ENCODE assay signal across 21 mouse cellular contexts in genomic region chr8:9011785-9012510, GRCm38 (mm10).
DNase-seq lines count a peak whose midpoint lies in the region; ATAC-seq and TF ChIP-seq lines count a peak whose summit lies in the region.
"Had no signal": no experiment of that assay in that cellular context is flagged by ENCODE, and none has a peak within 500 bp of the region (broad histone marks: within the 10 kb centered on the region; RNA-seq: fewer than 3 reads in every experiment).

No protein-coding gene starts in this region.

- H3K27ac ChIP-seq in forebrain, embryonic 14.5 days (ENCODE audit: low read depth, low read length): no peak overlapping the region
- no peak overlapping the region for H3K27ac ChIP-seq in forebrain, embryonic 12.5 days
- H3K27ac ChIP-seq in limb, embryonic 14.5 days (replicated peaks; ENCODE audit: low read depth, low read length): no peak overlapping the region
- no peak overlapping the region for H3K27ac ChIP-seq in limb, embryonic 10.5 days
- H3K27ac ChIP-seq in lung, embryonic 16.5 days (ENCODE audit: low read length): no peak overlapping the region
- H3K27ac ChIP-seq: forebrain, embryonic 10.5 days; forebrain, embryonic 15.5 days; heart, adult 2 months; hindbrain, embryonic 12.5 days; hindbrain, embryonic 15.5 days had no signal

- no peaks in the 10 kb centered on the region for H3K9me3 ChIP-seq in forebrain, embryonic 14.5 days (replicated peaks; ENCODE audit: control insufficient read depth, low read length)
- H3K9me3 ChIP-seq in forebrain, embryonic 12.5 days: no peaks in the 10 kb centered on the region
- no peaks in the 10 kb centered on the region for H3K9me3 ChIP-seq in limb, embryonic 14.5 days (ENCODE audit: control insufficient read depth, low read length)
- H3K9me3 ChIP-seq in limb, embryonic 10.5 days (replicated peaks): no peaks in the 10 kb centered on the region
- H3K9me3 ChIP-seq in lung, embryonic 16.5 days (ENCODE audit: control insufficient read depth, low read length): no peaks in the 10 kb centered on the region
- H3K9me3 ChIP-seq: forebrain, embryonic 10.5 days; forebrain, embryonic 15.5 days; hindbrain, embryonic 12.5 days; hindbrain, embryonic 15.5 days had no signal

- 34% methylated on average over 3 of the region's 3 CpGs for WGBS in forebrain, embryonic 14.5 days
- WGBS in forebrain, embryonic 12.5 days: 65% methylated on average over 3 of the region's 3 CpGs
- 49% methylated on average over 3 of the region's 3 CpGs for WGBS in limb, embryonic 14.5 days
- 64% methylated on average over 3 of the region's 3 CpGs for WGBS in limb, embryonic 10.5 days
- WGBS in lung, embryonic 16.5 days: 17% methylated on average over 3 of the region's 3 CpGs

- no peak overlapping the region for H3K4me3 ChIP-seq in forebrain, embryonic 14.5 days (ENCODE audit: low read depth, low read length)
- no peak overlapping the region for H3K4me3 ChIP-seq in forebrain, embryonic 12.5 days (replicated peaks)
- H3K4me3 ChIP-seq in limb, embryonic 14.5 days (replicated peaks; ENCODE audit: low read length): no peak overlapping the region
- no peak overlapping the region for H3K4me3 ChIP-seq in limb, embryonic 10.5 days
- H3K4me3 ChIP-seq in lung, embryonic 16.5 days (ENCODE audit: low read length): no peak overlapping the region
- H3K4me3 ChIP-seq: forebrain, embryonic 10.5 days; forebrain, embryonic 15.5 days; heart, adult 2 months; hindbrain, embryonic 12.5 days; hindbrain, embryonic 15.5 days had no signal

- H3K27me3 ChIP-seq in forebrain, embryonic 14.5 days (replicated peaks; ENCODE audit: control insufficient read depth, insufficient read depth, low read length): no peaks in the 10 kb centered on the region
- H3K27me3 ChIP-seq in forebrain, embryonic 12.5 days: no peaks in the 10 kb centered on the region
- no peaks in the 10 kb centered on the region for H3K27me3 ChIP-seq in limb, embryonic 14.5 days (ENCODE audit: control insufficient read depth, insufficient read depth, low read length)
- no peaks in the 10 kb centered on the region for H3K27me3 ChIP-seq in limb, embryonic 10.5 days (ENCODE audit: low read depth, poor library complexity, severe bottlenecking)
- no peaks in the 10 kb centered on the region for H3K27me3 ChIP-seq in lung, embryonic 16.5 days (ENCODE audit: control insufficient read depth, insufficient read depth, low read depth, low read length)
- H3K27me3 ChIP-seq: forebrain, embryonic 15.5 days; hindbrain, embryonic 12.5 days; hindbrain, embryonic 15.5 days had no signal

- ATAC-seq in forebrain, embryonic 14.5 days: no peak
- ATAC-seq in forebrain, embryonic 12.5 days (ENCODE audit: low FRiP score): no peak
- no peak for ATAC-seq in limb, embryonic 14.5 days (ENCODE audit: low FRiP score, low read depth)
- peak; percentile 83 for ATAC-seq in lung, embryonic 16.5 days (ENCODE audit: low read depth)
- ATAC-seq: activated CD4-positive, CD25-positive, alpha-beta regulatory T cell, adult 4 months; forebrain, embryonic 15.5 days had no signal

- H3K9ac ChIP-seq in forebrain, embryonic 14.5 days (ENCODE audit: low read length): no peak overlapping the region
- no peak overlapping the region for H3K9ac ChIP-seq in forebrain, embryonic 12.5 days
- no peak overlapping the region for H3K9ac ChIP-seq in limb, embryonic 14.5 days (ENCODE audit: low read depth, low read length, severe bottlenecking)
- H3K9ac ChIP-seq in lung, embryonic 16.5 days (ENCODE audit: low read length): no peak overlapping the region
- H3K9ac ChIP-seq: forebrain, embryonic 15.5 days; hindbrain, embryonic 12.5 days; hindbrain, embryonic 15.5 days had no signal

- H3K36me3 ChIP-seq in forebrain, embryonic 14.5 days (ENCODE audit: control insufficient read depth, insufficient read depth, low read length): no peaks in the 10 kb centered on the region
- no peaks in the 10 kb centered on the region for H3K36me3 ChIP-seq in forebrain, embryonic 12.5 days (replicated peaks)
- no peaks in the 10 kb centered on the region for H3K36me3 ChIP-seq in limb, embryonic 14.5 days (ENCODE audit: control insufficient read depth, insufficient read depth, low read length)
- no peaks in the 10 kb centered on the region for H3K36me3 ChIP-seq in limb, embryonic 10.5 days
- H3K36me3 ChIP-seq in lung, embryonic 16.5 days (ENCODE audit: control insufficient read depth, insufficient read depth, low read length): no peaks in the 10 kb centered on the region
- H3K36me3 ChIP-seq: forebrain, embryonic 10.5 days; forebrain, embryonic 15.5 days; hindbrain, embryonic 12.5 days; hindbrain, embryonic 15.5 days had no signal

- DNase-seq in forebrain, embryonic 14.5 days (ENCODE audit: low spot score): peak; percentile 42
- peak; percentile 27 for DNase-seq in limb, embryonic 14.5 days (ENCODE audit: low spot score)
- DNase-seq in limb, embryonic 10.5 days (ENCODE audit: low spot score): no peak
- no peak for DNase-seq in lung, postnatal 36 days
- DNase-seq in retina, postnatal 1 day: peak; percentile 50
- DNase-seq in retina, embryonic 14.5 days (ENCODE audit: low spot score): no peak
- DNase-seq: adrenal gland, adult 8-10 months; adrenal gland, postnatal 25 days; cerebellum, adult 18-20 months; cerebellum, adult 9-10 months; cerebellum, postnatal 14 days; gastrocnemius, postnatal 25 days; heart, adult 2 months had no signal

- no peak overlapping the region for H3K4me2 ChIP-seq in forebrain, embryonic 14.5 days (ENCODE audit: low read length)
- no peak overlapping the region for H3K4me2 ChIP-seq in forebrain, embryonic 12.5 days
- no peak overlapping the region for H3K4me2 ChIP-seq in limb, embryonic 14.5 days (replicated peaks; ENCODE audit: low read depth, low read length, severe bottlenecking)
- H3K4me2 ChIP-seq in lung, embryonic 16.5 days (ENCODE audit: low read depth, low read length): no peak overlapping the region
- H3K4me2 ChIP-seq: forebrain, embryonic 15.5 days; heart, embryonic 11.5 days; hindbrain, embryonic 12.5 days; hindbrain, embryonic 15.5 days had no signal

- TF ChIP-seq POLR2A in limb, embryonic 14.5 days (IDR thresholded peaks at IDR 0.05; ENCODE audit: borderline replicate concordance, extremely low read depth, insufficient read depth, insufficient read length): no peak

- H3K4me1 ChIP-seq in forebrain, embryonic 14.5 days (ENCODE audit: control insufficient read depth, insufficient read depth, low read length): no peaks in the 10 kb centered on the region
- H3K4me1 ChIP-seq in forebrain, embryonic 12.5 days: no peaks in the 10 kb centered on the region; the same call in 1 of the 2 replicates
- no peaks in the 10 kb centered on the region for H3K4me1 ChIP-seq in limb, embryonic 14.5 days (ENCODE audit: control insufficient read depth, insufficient read depth, low read length)
- no peaks in the 10 kb centered on the region for H3K4me1 ChIP-seq in limb, embryonic 10.5 days
- 0 out of 2 replicates have a peak, but pooled peaks cover 3% of the 10 kb centered on the region for H3K4me1 ChIP-seq in lung, embryonic 16.5 days (replicated peaks; ENCODE audit: control insufficient read depth, insufficient read depth, low read length)
- H3K4me1 ChIP-seq: forebrain, embryonic 15.5 days; hindbrain, embryonic 15.5 days had no signal

Comparison
In these comparisons a context has a peak if more than half of its experiments do, and no peak if none do; other contexts are left out.
1. DNase-seq: peak in forebrain, embryonic 14.5 days (single experiment), limb, embryonic 14.5 days (single experiment) and retina, postnatal 1 day (single experiment); none in limb, embryonic 10.5 days (single experiment), lung, postnatal 36 days (single experiment) and retina, embryonic 14.5 days (single experiment).